Mouse (Mus musculus) brain, embryonic 14.5 days (tissue): ENCODE measurements at regions not wholly inside any gene's neighbourhood (a gene's known extent, or its start where the extent isn't known, plus 50 kb on each side); places are given as distances from the start of the nearest gene placed in this dataset.

Source experiments
- CTCF ChIP-seq: fragments of 200-500 bp; IDR thresholded peaks from 2 replicates; pipeline ENCODE4 v1.5.1; 2012; ENCODE audit warnings: inconsistent platforms, mild to moderate bottlenecking, moderate library complexity, borderline replicate concordance; ENCODE audit not compliant: insufficient read depth, insufficient read length; ENCODE audit errors: extremely low read depth
- POLR2A ChIP-seq: fragments of 200-500 bp; IDR thresholded peaks from 2 replicates; pipeline ENCODE4 v1.6.1; 2012; ENCODE audit warnings: mild to moderate bottlenecking, inconsistent platforms, borderline replicate concordance; ENCODE audit not compliant: poor library complexity, insufficient read depth, insufficient read length, severe bottlenecking; ENCODE audit errors: extremely low read depth

DNA sequence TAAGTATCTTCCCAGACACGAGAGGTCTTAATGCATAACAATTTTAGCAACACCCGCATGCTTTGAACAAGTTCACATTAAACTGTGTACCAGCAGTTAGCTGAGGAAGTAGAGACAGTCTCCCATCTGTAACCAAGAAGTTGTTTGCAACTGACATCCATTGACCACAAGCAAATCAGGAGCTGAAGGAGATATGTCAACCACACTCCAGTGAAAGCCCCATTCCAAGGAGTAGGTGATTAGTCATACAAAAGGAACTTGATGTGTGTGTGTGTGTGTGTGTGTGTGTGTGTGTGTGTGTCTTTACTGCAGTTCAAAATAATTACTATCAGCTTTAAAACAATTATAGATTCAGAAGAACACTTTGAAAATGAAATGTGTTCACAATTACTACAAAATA, 97.9 kb upstream of the Robo2 start:
- TF ChIP-seq CTCF (no peak), POLR2A (no peak)
